Mouse (Mus musculus) C2C12 (cell line): Measurements from ENCODE around the gene Pigu.

Source experiments
- CEBPB ChIP-seq: IDR thresholded peaks from one replicate; pipeline ENCODE4 v1.6.1; 2011; ENCODE audit warnings: low read depth, mild to moderate bottlenecking, control low read depth, moderate library complexity
- CTCF ChIP-seq: IDR thresholded peaks from one replicate; pipeline ENCODE4 v1.5.1; 2011; ENCODE audit not compliant: control insufficient read depth, insufficient read depth, insufficient read length
- FOSL1 ChIP-seq: IDR thresholded peaks from one replicate; pipeline ENCODE4 v1.8.0; 2011; ENCODE audit warnings: mild to moderate bottlenecking, low read length; ENCODE audit not compliant: poor library complexity, insufficient read depth, severe bottlenecking
- MAX ChIP-seq: IDR thresholded peaks from one replicate; pipeline ENCODE4 v1.6.1; 2011; ENCODE audit warnings: mild to moderate bottlenecking, control low read depth
- MYOD1 ChIP-seq: IDR thresholded peaks from one replicate; pipeline ENCODE4 v1.6.1; 2011; ENCODE audit warnings: low read depth; ENCODE audit not compliant: control insufficient read depth, insufficient read length
- USF1 ChIP-seq: IDR thresholded peaks from one replicate; pipeline ENCODE4 v1.6.1; 2011; ENCODE audit warnings: low read depth, mild to moderate bottlenecking, control low read depth, moderate library complexity

- TF ChIP-seq CTCF (no peak), USF1 (no peak), MAX (no peak), CEBPB (no peak), MYOD1 (no peak), FOSL1 (no peak)
These were observed 67.2 kb downstream of the Pigu start for GRCm38 (mm10) chr2:155290066-155290465.
